Mouse (Mus musculus) brain, embryonic 14.5 days (tissue): ENCODE results near the gene Ndufb10. TPM values are rescaled to one million over a fixed set of nuclear protein-coding genes. Genes with fewer than 3 reads are reported as not detected.

ENCODE experiments used
- DNase-seq: peaks from one replicate; pipeline ENCODE4 v3.0.0-alpha.2; 2011; ENCODE audit warnings: low read depth
- CTCF ChIP-seq: fragments of 200-500 bp; IDR thresholded peaks from 2 replicates; pipeline ENCODE4 v1.5.1; 2012; ENCODE audit warnings: inconsistent platforms, mild to moderate bottlenecking, moderate library complexity, borderline replicate concordance; ENCODE audit not compliant: insufficient read depth, insufficient read length; ENCODE audit errors: extremely low read depth
- POLR2A ChIP-seq: fragments of 200-500 bp; IDR thresholded peaks from 2 replicates; pipeline ENCODE4 v1.6.1; 2012; ENCODE audit warnings: mild to moderate bottlenecking, inconsistent platforms, borderline replicate concordance; ENCODE audit not compliant: poor library complexity, insufficient read depth, insufficient read length, severe bottlenecking; ENCODE audit errors: extremely low read depth
- polyA plus RNA-seq: library from polyadenylated mRNA; depleted of rRNA; stranded (reverse); fragments of >200 nt; gene quantifications from 2 replicates; pipeline ENCODE4 v1.2.3, GENCODE M21; 2012; rRNA removed

Gene Ndufb10
- 245 and 253 TPM in 2 replicates for polyA plus RNA-seq

DNA sequence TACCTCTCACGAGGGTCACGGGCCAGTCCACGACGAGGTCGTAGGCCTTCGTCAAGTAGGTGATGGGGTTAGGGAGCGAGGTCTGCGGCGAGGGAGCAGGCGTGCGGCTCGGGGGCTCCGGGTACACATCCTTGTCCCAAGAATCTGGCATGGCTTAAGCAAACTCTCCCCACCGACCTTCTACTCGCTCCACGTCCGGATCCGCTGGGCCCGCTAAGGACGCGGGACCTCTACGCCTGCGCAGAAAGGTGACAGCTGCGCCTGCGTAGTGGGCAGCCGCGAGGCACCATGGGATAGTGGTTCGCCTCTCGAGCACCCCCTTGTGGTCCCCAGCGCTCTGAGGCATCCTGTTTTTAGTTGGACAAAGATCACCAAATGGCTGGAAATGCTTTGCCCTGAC, at the start of gene Ndufb10:
Gene Ndufb10, minus strand, starts transcription at position 295 of the 400 bp plus-strand sequence.
- DNase-seq: peak; percentile 97
- peak; percentile 98 for TF ChIP-seq CTCF
- peak; percentile 57; the same call in 1 of the 2 replicates for TF ChIP-seq POLR2A

DNA sequence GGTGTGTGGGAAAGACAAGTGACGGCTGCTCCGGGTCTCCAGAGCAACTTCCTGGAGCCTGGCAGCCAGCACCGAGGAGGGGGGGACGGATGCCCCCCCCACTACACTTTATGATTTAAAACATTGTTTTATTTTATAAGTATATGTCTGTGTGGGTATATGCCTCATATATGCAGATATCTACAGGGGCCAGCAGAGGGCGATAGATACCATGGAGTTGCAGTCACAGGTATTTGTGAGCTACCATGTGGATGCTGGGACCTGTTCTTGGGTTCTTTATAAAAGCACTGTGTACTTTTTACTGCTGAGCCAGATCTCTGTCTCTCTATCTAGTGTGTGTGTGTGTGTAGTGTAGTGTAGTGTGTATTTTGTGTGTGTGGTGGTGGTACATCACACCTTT, 49.0 kb upstream of the Ndufb10 start:
- TF ChIP-seq CTCF (no peak), POLR2A (no peak)
- DNase-seq: no peak

DNA sequence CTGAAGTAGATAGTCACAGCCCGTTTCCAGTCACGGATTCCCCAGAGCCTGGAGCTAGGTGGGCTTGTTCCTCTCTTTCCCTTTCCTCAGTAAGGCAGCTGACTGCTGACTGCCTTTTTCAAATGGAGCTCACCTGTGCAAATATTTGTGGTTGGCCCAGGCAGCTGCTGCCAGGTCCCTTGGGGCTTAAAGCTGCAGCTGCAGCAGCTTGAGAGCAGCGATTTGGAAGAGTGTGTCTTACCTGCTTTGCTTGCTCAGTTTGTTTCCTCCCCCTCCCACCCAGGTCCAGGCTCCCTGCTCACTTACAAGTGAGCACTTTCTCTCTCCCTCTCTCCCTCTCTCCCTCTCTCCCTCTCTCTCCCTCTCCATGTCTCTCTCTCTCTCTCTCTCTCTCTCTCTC, 44.9 kb upstream of the Ndufb10 start:
- no peak for TF ChIP-seq POLR2A
- no peak for TF ChIP-seq CTCF
- DNase-seq: peak; percentile 5

DNA sequence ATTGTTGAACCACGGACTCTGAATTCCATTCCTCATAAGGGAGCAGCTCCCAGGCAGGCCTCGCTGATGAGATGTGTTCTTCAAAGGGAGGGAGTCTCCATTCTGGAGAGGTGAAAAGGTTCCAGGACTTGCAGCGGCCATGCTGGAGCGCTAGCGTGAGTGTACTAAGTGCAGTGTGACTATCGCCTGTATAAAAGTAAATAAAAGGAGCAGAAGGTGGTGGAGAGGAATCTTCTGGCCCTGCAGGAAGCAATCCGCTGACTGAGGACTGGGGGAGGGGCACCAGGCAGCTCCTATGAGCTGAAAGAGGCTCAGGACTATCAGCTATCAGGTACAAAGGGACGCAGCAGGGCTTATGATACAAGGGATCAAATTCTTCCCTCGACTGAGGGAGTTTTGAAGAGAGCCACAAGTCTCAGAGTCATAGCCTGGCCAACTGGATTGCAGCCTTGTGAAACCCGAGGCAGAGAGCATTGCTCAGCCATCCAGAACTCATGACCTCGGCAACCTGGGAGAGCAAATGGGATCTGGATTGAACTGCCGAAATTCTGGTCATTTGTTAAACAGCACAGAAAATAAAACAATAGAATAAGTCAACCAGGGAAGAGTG, 42.1 kb upstream of the Ndufb10 start:
- no peak for TF ChIP-seq POLR2A
- TF ChIP-seq CTCF: no peak
- no peak for DNase-seq

DNA sequence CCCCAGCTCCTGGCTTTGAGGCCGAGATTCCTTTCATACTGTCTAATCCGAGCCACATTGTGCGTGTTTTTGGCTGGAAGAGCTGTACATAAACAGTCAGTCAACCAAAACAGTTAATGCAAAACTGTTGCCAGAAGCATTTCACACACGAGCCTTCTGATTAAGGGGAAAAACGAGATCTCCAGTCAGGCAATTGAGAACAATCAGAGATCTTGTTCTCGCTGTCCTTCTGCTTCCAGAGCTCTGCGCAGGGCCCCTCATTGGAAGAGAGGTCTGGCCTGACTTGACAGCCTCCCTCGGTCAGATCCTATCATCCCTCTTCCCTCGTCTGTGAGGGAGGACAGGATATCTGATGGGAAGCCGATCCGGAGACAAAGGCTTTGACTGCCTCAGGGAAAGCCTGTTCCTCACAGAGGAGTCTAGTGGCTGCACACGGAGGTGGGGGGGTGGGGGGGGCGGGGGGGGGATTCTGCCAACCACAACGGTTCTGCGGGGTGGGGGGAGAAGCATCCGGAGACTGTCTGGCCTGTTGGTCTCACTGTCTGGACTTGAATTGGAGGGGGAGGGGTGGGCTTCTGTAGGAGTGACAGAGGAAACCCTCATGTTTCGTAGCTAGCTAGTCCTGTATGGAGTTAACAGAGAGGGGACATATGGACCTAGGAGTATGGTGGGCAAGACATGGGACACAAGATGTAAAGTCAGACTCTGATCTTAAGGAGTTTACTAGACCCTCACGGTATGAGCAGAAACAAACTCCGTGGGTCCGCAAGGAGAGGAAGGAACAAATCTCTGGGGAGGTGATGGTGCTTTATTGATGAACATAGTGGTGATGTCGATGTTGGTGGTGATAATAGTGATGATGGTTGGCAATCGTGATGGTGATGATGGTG, 41.0 kb upstream of the Ndufb10 start:
- TF ChIP-seq CTCF (no peak), POLR2A (no peak)
- DNase-seq: peak; percentile 31

DNA sequence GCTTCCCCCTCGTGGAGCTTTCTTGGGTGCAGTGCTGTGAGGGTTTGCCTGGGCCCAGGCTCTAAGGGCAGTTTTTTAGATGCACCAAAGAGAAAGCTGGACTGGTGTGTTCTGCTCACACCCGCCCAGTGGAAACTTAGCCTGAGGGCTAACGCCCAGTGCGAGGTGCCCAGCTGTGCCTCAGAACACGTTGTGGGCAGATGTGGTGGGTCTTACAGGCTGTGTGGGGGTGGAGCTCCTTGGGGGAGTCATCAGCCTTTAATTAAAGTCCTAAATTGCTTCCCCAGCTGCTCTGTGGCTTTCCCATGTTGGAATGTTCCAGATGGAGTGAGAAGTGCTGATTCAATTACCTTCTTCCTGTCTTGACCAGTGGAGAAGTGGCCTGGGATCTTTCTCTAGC, 36.8 kb upstream of the Ndufb10 start:
- TF ChIP-seq POLR2A (no peak), CTCF (no peak)
- no peak for DNase-seq

DNA sequence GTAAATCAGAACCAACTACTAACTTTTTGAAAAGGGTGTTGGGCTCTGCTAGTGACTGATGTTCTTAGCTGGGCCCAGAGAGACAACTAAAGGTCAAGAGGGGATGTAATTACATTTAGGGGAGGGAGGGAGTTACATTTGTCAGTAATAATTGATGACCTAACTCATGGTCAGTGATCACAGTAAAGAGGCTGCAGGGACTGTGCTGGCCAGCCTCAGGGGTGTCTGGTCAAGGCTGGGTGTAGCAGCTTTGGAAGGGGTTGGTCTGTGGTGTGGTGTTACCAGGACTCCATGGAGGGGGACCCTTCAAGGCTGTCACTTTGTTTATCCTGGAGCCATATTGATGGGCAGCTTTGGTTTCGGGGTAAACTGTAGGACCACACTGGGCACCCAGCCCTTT, 33.1 kb upstream of the Ndufb10 start:
- TF ChIP-seq POLR2A (no peak), CTCF (no peak)
- DNase-seq: no peak

DNA sequence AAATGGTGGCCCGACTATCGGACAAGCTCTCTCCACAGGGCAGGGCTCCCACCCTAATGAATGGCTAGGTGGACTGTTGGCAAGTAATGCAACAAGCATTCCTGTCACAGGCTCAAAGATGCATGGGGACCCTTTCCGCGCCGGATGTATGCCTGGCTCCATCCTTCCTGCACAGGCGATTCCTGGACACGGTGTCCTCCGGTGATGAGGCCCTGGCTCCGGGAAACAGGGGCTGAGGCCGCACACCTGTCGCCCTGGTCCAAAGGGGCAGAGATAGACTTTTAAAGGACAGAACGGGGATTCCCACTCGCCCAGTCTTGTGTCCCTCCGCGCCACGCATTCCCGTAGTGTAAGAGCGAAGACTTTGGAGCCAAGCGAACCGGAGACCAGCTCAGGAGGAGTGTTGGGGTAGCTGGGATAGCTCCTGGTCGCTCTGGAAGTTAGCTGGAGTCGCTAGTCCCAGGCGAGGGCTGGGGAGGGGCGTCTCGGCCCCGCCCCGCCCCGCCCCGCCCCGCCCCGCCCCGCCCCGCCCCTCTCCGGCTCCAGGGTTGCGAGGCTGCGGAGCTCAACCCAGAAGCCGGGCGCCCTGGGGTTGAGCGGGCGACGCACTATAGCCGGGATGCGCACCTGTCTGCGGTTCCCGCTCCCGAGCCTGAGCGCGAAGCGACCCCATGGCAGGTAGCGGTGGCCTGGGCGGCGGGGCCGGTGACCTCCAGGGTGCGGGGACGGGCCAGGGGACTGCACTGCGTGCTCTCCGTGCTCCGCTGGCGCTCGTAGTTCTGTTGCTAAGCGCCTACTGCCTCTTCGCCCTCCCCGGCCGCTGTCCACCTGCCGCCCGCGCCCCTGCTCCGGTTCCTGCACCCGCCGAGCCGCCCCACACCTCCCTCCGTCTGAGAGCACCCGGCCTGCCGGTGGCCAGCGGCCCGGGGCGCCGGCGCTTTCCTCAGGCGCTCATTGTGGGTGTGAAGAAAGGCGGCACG, 28.4 kb upstream of the Ndufb10 start, which contains the start of gene Hs3st6:
Gene Hs3st6, plus strand, starts transcription at position 574 of the 980 bp plus-strand sequence.
- peak; percentile 9 for DNase-seq

DNA sequence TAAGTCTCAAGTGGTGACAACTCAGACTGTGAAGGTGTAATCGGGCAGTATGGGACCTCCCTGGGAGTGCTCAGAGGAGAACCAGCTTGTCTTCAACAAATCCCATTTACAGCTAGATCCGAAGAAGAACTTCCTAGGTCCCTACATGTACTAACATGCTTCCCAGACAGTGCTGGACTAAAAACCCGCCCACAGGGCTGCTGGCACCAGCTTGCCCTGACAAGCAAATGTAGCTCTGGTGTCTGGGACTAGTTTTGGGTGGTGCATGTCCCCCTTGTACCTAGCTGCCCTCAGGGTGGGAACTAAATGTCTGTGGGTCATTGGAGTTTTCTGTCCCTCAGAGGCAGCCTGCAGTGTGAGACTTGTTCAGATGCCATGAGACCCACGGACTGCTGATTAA, 27.2 kb upstream of the Ndufb10 start:
- DNase-seq: no peak
- TF ChIP-seq CTCF (no peak), POLR2A (no peak)

More for the DNA sequence above, 28.4 kb upstream of the Ndufb10 start, which contains the start of gene Hs3st6:
- TF ChIP-seq CTCF (no peak), POLR2A (no peak)

DNA sequence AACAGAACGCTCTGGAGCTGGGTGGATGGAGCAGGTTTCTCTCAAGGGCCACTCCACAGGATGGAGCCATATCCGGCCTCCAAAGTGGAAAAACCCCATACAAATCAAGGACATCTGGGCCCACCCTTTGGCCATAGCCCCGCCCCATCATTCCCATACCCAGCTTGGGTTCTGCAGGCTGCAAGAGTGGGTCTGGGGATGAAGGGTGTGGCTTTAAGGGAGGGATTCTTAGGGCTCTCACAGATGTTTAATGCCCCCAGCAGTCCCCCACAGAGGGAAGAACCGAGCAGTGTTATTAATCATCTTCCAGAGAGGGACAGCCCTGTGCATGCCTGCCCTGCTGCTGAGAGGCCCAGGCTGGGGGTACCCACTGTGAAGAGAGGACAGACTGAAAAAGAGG, 22.7 kb upstream of the Ndufb10 start:
- DNase-seq: no peak
- TF ChIP-seq POLR2A (no peak), CTCF (no peak)
